Mouse (Mus musculus): ENCODE measurements around the gene Caskin2.

Gene Caskin2

DNA sequence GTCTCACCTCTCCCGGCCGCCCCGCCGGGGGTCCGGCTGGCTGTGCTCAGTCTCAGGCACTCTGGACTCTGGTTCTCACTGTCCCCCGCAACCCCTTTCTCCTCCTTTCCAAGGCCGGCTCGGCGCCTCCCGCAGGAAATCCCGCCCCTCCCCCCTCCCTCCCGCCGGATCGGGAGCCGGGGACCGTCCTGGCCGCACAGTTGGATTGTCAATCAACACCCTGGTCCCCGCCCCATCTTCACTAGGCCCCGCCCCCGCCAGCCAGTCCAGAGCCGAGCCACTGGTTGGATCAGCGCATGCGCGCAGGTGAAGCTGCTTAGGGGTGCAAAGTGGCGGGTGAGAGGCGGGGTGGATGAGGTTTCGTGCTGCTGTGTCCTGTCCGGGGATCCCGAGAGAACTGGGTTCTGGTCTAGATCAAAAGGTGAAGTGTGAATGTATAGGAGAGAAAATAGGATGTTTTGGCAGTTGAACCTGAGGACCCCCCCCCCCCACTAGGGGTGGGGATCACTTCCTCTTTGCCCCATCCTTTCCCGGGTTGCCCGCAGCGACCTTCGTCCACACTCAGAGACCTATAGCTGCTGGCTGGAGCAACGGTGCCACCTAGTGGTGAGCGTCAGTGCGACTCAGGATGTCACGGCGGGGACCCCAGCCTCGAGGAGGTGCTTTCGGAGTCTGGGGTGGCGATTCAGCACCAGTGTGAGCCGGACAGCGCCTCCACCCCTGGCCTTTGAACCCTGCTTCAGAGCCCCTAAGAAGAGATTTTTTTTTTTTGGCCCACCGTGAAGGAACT is at the start of gene Caskin2:
Gene Caskin2 (minus strand): TSS at position 133 of the 790 bp plus-strand sequence.
- in situ Hi-C loops (cut with MboI; ENCODE audit: low pct_unique_long_range_greater_than_20kb in 1 of 2, low sequenced_read_pairs in 2 of 2, unreplicated experiment in 1 of 2) = loop anchor here in 1 of 2 experiments (5.0 kb wide), 1 partner anchor 191 kb away; no protein-coding TSS in a partner anchor

DNA sequence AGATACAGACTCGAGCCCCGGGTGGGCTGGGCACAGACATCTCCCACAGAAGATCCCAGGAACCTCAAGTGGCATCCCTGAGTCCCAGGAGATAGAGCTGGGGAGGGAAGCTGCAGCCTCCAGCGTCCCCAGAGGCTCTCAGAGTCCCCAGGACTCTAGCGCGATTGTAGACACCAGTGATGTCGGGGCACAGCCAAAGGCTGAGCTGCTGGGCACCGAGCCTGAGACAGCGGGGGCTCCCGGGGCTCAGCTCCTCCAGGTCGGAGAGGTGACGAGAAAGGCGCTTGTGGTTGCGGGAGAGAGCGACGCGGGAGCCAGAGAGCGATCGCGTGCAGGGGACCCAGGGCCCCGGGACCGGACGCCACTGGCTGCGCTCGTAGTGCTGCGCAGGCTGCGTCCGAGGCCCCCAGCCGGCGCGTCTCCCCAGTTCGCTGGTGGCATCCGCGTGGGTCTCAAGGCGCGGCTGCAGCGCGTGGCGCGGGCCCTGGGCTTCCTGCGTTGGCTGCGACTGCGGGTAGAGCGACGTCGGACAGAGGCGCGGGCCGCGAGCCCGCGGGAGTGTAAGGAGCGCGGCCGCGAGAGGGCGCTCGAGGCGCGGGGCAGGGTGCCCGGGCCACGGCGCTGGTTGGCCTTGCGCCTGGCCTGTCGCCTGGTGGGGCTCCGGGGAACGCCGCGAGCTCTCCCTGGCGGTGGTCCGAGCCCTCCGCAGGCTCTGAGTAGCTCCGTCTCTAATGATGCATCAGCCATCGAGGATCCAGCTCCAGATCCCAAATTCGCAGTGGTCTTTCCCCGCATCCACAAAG is 45.9 kb upstream of the Caskin2 start:
- in situ Hi-C loops (cut with MboI; ENCODE audit: low pct_unique_long_range_greater_than_20kb in 1 of 2, low sequenced_read_pairs in 2 of 2, unreplicated experiment in 1 of 2) = loop anchor here in 1 of 2 experiments (5.0 to 25.0 kb wide), 2 partner anchors 37 to 122 kb away; partner anchors contain the start of gene Llgl2

DNA sequence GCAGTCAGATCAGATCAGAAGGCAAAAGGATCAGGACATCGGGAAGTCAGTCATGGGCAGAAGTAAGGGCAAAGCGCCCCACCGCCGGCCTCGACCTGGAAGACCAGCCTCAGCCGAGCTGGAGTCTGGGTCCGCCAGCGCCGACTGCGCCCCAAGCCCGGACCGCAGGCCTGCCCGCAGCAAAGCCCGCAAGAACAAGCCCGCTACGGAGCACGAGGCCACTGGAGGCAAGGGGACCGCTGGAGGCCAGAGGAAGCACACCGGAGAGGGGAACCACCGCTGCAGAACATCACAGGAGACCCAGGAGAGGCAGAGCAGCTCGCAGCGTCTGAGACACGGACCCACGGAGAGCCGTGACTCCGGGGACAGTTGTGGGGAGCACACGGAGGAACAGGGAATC is 44.9 kb upstream of the Caskin2 start, which contains the start of gene Myo15b:
Gene Myo15b (plus strand): TSS at position 53 of the 400 bp plus-strand sequence.
- in situ Hi-C loops (cut with MboI; ENCODE audit: low pct_unique_long_range_greater_than_20kb in 1 of 2, low sequenced_read_pairs in 2 of 2, unreplicated experiment in 1 of 2) = loop anchor here in 1 of 2 experiments (5.0 to 25.0 kb wide), 2 partner anchors 36 to 121 kb away; partner anchors contain the start of gene Llgl2

DNA sequence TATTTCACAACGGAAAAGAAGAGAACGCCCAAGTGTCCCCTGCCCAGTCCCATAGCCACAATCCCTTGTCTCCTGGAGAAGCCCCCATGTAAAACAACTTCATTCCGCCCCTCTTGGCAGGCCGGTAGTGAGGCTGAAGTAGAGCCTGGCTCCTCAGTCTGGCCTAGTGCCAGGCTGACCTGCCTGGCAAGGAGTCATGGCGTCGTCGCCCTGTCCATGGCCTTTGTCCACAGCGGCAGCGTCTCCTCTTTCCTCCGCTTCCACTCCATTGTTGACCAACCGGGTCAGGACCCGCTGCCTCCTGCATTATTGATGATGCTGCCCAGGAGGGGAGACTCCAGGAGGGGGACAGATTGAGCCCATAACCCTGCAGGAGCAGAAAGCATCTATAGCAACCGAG is 44.5 kb upstream of the Caskin2 start:
- in situ Hi-C loops (cut with MboI; ENCODE audit: low pct_unique_long_range_greater_than_20kb in 1 of 2, low sequenced_read_pairs in 2 of 2, unreplicated experiment in 1 of 2) = loop anchor here in 1 of 2 experiments (5.0 to 25.0 kb wide), 2 partner anchors 36 to 121 kb away; partner anchors contain the start of gene Llgl2

DNA sequence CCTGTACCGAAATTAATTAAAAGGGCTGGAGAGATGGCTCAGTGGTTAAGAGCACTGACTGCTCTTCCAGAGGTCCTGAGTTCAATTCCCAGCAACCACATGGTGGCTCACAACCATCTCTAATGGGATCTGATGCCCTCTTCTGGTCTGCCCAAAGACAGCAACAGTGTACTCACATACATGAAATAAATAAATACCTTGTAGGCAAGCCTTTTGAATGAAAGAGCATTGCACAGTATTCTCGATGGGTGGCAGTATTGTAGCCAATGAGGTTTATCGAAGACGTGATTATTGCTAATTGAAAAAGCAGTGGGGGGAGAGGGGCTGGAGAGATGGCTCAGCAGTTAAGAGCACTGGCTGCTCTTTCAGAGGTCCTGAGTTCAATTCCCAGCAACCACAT is 43.7 kb upstream of the Caskin2 start:
- in situ Hi-C loops (cut with MboI; ENCODE audit: low pct_unique_long_range_greater_than_20kb in 1 of 2, low sequenced_read_pairs in 2 of 2, unreplicated experiment in 1 of 2) = loop anchor here in 1 of 2 experiments (5.0 to 25.0 kb wide), 2 partner anchors 35 to 120 kb away; partner anchors contain the start of gene Llgl2

DNA sequence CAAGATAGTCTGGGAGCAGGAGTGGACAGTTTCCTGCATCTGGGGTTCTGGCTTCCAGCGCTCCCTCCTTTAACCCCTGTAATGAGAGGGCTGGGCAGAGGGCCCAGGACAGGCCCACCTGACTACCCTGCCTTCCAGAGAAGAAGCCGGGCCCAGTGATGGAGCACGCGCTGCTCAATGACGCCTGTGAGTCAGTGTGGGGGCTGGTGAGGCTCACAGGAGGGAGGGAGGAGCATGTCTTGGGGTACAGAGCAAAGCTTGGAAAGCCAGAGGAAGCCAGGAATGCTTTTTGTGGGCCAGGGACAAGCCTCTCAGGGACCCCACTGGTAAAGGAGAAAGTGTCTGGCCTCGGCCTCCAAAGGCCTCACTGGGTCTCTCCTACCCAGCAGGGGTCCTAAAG is 41.2 kb upstream of the Caskin2 start:
- in situ Hi-C loops (cut with MboI; ENCODE audit: low pct_unique_long_range_greater_than_20kb in 1 of 2, low sequenced_read_pairs in 2 of 2, unreplicated experiment in 1 of 2) = loop anchor here in 1 of 2 experiments (5.0 to 25.0 kb wide), 2 partner anchors 32 to 117 kb away; partner anchors contain the start of gene Llgl2

DNA sequence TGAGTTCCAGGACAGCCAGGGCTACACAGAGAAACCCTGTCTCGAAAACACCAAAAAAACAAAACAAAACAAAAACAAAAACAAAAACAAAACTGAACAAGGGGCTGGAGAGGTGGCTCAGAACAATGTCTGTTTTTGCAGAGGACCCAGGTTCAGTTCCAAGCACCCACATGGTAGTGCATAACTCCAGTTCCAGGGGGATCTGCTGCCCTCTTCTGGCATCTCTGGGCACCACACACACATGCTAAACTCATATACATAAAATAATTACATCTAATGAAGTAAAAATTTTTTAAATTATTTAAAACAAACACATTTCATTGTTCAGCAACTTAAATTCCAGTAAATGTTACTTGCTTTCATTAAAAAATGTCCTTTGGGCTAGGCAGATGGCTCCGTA is 32.4 kb upstream of the Caskin2 start:
- in situ Hi-C loops (cut with MboI; ENCODE audit: low pct_unique_long_range_greater_than_20kb in 1 of 2, low sequenced_read_pairs in 2 of 2, unreplicated experiment in 1 of 2) = no loop called here

DNA sequence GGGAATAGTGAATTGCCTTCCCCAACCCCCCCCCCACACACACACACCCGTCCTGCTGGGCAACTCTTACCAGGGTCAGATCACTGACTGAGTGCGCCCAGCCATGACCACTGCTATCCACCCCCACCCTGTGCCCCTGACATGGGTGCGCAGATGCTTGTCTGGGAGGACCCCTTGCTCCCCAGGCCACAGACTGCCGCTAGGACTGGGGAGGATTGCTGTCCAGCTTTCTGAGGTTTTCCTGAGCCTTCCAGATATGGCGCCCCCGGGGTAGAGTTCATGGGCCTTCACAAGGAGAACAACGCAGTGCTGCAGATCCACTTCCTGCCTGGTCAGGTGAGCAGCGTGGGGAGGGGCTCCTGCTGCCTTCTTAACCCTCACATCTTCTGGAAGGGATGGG is 30.8 kb upstream of the Caskin2 start:
- in situ Hi-C loops (cut with MboI; ENCODE audit: low pct_unique_long_range_greater_than_20kb in 1 of 2, low sequenced_read_pairs in 2 of 2, unreplicated experiment in 1 of 2) = no loop called here

DNA sequence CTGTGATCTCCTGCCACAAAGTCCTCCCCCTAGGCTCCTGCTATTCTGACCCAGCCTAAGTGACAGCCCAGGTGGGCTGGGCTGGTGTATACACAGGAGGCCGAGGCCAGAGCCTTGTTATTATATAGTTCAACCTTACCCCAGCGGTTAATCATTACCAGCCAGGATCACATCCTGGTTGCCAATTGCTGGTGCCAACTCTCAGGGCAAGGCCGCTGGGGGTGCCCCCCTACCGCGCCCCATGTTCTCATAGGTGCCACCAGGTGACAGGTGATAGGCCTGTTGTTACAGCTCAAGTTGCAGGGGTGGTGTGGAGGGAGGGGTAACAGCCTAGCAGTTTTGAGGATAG is 30.4 kb upstream of the Caskin2 start:
- in situ Hi-C loops (cut with MboI; ENCODE audit: low pct_unique_long_range_greater_than_20kb in 1 of 2, low sequenced_read_pairs in 2 of 2, unreplicated experiment in 1 of 2) = no loop called here

DNA sequence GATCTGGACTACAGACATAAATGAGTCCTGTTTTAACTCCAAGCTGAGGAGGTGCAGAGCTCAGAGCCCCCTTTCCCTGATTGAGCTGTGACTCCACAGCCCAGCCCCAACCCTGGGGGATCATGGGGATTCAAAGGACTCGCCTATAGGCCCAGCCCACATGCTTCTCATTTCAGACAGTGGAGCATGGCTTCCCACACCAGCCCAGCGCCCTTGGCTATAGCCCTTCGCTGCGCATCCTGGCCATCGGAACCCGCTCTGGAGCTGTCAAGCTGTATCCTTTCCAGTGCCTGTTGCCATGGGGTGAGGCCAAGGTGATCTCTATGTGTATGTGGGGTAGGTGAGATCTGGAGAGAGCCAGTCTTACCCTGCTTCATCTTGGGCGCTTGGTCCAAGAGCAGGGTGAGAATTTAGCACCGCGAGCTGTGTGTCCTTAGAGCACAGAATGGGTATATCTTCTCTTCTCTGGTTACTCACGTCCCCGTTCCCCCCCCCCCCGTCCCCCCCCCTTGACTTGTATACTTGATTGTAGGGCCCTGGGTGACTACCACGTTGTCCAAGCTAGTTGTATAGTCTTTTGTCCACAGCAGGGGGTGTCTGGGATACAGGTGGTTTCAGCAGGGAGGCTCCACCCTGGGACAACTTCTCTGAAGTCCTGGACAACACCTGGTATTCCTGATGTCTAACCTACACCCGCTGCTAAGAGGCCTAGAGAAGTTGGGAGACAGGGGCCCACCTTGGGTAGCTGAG is 29.9 kb upstream of the Caskin2 start:
- in situ Hi-C loops (cut with MboI; ENCODE audit: low pct_unique_long_range_greater_than_20kb in 1 of 2, low sequenced_read_pairs in 2 of 2, unreplicated experiment in 1 of 2) = no loop called here

DNA sequence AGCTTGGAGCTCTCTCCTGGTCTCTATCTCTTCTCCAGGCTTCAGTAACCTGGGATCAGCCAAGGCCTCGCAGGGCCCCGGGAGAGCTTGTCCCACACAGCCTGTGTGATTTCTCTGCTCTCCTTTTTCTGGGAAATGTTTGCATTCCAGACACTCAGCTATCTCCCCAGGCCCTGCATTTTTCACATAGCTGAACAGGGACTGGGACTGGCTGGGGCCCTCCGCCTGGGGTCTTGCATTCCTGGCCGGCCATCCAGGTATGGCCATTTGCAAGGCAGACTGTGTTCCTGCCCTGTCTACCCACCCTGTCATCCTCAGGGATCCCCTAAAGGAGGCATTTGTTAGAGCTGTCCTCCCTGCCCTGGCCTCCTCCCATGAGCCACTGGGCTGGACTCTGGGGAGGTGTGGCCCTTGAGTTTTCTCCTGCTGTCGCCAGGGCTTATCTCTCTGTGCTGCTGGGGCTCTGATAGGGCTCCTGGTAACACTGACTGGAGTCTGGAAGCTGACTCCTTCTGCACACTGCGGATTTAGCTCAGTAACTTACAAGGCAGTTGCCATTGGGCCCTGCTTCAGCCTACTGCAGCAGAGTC is 28.6 kb upstream of the Caskin2 start:
- in situ Hi-C loops (cut with MboI; ENCODE audit: low pct_unique_long_range_greater_than_20kb in 1 of 2, low sequenced_read_pairs in 2 of 2, unreplicated experiment in 1 of 2) = no loop called here

DNA sequence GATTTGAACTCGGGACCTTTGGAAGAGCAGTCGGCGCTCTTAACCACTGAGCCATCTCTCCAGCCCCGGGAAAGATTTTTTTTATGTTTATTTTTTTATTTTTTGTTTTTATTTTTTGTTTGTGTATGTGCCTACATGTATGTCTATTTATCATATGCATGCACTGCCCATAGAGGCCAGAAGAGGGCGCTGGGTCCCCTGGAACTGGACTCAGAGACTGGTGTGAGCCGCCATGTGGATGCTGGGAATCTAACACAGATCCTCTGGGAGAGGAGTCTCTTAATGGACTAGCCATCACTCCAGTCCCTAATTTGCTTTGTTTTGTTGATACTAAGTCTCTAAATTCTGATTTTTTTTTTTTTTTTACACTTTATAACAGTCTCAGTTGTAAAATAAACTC is 27.6 kb upstream of the Caskin2 start:
- in situ Hi-C loops (cut with MboI; ENCODE audit: low pct_unique_long_range_greater_than_20kb in 1 of 2, low sequenced_read_pairs in 2 of 2, unreplicated experiment in 1 of 2) = no loop called here

DNA sequence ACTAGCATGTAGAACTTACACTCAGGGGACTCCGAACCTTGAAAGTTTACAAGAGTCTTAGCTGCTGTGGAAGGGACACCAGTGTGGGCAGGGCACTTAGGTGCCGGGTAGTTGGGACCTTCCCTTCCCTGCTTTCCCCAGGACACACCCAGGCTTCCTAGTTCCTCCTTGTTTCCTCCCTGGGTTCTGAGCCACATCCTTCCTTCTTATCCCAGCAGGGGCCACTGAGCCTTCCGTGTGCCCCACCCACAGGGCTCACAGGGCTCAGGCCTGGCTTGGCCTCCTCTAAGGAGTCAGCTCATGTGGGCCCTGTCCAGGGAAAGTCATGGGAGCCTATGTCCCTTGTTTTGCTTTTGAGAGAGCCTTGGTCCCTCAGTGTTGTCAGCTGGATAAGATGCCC is 26.3 kb upstream of the Caskin2 start:
- in situ Hi-C loops (cut with MboI; ENCODE audit: low pct_unique_long_range_greater_than_20kb in 1 of 2, low sequenced_read_pairs in 2 of 2, unreplicated experiment in 1 of 2) = no loop called here

DNA sequence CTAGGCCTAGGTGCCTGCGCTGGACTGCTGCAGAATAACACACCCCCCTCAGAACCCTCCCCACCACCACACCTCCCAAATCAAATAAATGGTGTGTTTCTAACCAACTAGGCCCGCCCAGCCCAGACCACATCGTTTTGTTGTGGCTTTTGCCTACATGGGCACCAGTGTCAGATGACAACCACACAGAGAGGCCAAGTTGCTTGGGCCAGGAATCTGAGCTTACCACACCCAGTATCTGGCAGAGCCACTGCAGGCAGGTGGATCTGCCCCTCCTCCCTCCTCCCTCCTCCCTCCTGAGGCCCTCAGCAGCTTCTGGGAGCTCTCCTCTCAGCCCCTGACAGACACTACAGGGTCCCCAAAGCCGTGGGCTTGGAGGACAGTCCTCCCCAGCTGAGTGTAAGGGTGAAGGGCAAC is 25.5 kb upstream of the Caskin2 start:
- in situ Hi-C loops (cut with MboI; ENCODE audit: low pct_unique_long_range_greater_than_20kb in 1 of 2, low sequenced_read_pairs in 2 of 2, unreplicated experiment in 1 of 2) = no loop called here

DNA sequence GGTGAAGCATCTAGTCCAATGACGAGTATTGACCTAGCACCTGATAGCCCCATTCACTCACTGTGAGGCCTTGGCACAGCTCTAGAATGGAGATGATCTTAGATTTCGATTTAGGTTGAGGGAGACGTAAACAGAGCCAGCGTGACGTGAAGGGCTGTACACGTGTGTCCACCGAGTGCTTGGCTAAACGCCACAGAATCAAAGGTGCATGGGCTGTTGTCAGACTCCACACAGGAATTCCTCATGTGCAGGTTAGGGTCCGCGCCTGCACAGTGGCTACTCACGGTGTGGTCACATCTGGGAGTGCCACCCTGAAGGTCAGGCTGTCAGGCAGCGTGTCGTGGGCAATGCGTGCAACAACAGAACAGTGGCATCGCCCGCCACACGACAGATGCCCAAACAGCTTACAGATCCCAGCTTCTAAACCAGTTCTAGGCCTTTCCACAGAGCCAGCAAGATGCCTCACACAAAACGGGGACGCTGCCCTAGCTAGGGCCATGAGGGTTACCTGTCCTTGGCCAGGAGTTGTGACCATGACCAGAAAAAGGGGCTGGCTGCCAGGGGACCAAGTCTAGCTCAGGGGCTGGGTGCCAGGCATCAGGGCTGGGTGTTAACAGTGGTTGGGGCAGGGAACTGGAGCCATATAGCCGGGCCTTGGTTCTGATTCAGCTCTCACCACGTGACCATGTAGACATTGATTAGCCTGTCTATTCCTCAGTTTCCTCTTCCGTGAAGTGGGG is 24.3 kb upstream of the Caskin2 start:
- in situ Hi-C loops (cut with MboI; ENCODE audit: low pct_unique_long_range_greater_than_20kb in 1 of 2, low sequenced_read_pairs in 2 of 2, unreplicated experiment in 1 of 2) = no loop called here

DNA sequence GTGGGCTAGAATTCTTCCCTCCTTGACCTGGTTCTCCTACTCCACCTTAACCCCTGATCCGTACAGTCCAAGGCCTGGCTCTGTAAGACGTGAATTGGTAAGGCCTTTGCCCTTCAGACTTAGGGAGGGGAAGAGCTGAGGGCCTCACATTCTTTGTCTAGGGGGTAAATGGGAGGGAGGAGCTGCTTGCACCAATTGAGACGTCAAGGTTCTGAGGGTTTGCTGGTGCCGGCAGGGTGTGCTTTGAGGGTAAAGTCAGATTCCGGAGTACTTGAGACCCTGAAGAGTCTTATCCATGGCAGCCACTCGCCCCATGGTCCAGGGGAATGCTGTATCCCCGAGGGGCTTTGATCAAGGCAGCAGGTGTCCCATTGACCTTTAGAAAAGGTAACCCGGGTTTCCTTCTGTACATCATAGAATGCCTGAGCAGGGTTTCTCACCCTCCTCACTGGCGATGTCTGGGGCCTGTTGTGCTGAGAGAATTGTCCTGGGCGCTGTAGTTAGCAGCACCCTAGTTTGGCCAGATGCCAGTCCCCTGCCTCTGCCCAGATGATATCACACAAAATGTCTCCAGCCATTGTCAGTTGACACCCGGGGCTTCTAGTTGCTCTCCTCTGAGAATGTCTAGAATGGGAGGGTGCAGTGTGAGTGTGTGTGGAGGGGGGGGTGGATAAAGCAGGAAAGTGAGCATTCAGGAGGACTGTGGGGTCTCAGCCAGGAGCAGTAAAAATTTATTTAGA is 23.4 kb upstream of the Caskin2 start:
- in situ Hi-C loops (cut with MboI; ENCODE audit: low pct_unique_long_range_greater_than_20kb in 1 of 2, low sequenced_read_pairs in 2 of 2, unreplicated experiment in 1 of 2) = no loop called here

DNA sequence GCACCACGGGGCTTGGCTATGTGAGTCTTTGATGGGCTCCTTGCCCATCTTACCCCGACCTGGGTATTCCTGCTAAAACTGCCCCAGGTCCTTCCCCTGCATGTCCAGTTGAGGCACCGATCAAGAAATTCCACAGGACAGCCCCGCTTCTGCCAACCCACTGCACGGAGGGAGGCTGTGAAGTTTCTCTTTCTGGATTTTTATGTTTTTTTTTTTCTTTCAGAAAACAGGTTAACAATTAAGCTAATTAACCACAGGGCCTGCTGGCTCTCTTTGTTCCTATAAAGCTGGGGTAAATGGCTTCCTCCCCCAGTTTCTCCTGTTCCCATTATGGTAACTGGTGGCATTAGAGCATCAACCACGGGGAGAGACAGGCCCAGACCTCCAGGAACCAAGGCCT is 20.6 kb upstream of the Caskin2 start:
- in situ Hi-C loops (cut with MboI; ENCODE audit: low pct_unique_long_range_greater_than_20kb in 1 of 2, low sequenced_read_pairs in 2 of 2, unreplicated experiment in 1 of 2) = no loop called here
